Mouse (Mus musculus) embryonic facial prominence, embryonic 14.5 days (tissue): Measurements from ENCODE around the gene Zfp964. TPM values are rescaled to one million over a fixed set of nuclear protein-coding genes. Genes with fewer than 3 reads are reported as not detected.
A peak's percentile ranks its signal among the peaks of the same experiment; 100 is the strongest.
"Not testable (repeated sequence)": the region's sequence is repeated elsewhere in the genome, so short reads cannot be mapped to it uniquely, and the experiment has no call there.

Experiments used
- ATAC-seq: fragments of 200-750 bp; cut with Nextera tagmentation; 2 replicates; pipeline ENCODE4 v1.8.0; 2017; ENCODE audit warnings: low read depth, moderate number of reproducible peaks, moderate TSS enrichment
- DNase-seq: peaks from one replicate; pipeline ENCODE4 v3.0.0-alpha.2; 2015; ENCODE audit warnings: low spot score
- H3K27ac ChIP-seq: fragments of 300-500 bp; sonication (generic); replicated peaks from 2 replicates; pipeline ENCODE4 v1.5.1; 2014; ENCODE audit warnings: low read depth, mild to moderate bottlenecking, low read length, moderate library complexity
- H3K27me3 ChIP-seq: fragments of 300-500 bp; sonication (generic); replicated peaks from 2 replicates; pipeline ENCODE4 v1.6.1; 2014; ENCODE audit warnings: low read length; ENCODE audit not compliant: control insufficient read depth, insufficient read depth
- H3K36me3 ChIP-seq: fragments of 300-500 bp; sonication (generic); 2 replicates; pipeline ENCODE4 v1.6.1; 2014; ENCODE audit warnings: low read length, mixed read lengths; ENCODE audit not compliant: control insufficient read depth, insufficient read depth
- H3K4me1 ChIP-seq: fragments of 300-500 bp; sonication (generic); 2 replicates; pipeline ENCODE4 v1.6.1; 2014; ENCODE audit warnings: antibody characterized with exemption, low read length; ENCODE audit not compliant: control insufficient read depth, insufficient read depth
- H3K4me2 ChIP-seq: fragments of 300-500 bp; sonication (generic); 2 replicates; pipeline ENCODE4 v1.6.1; 2014; ENCODE audit warnings: low read depth, mild to moderate bottlenecking, low read length, moderate library complexity, mixed read lengths
- H3K4me3 ChIP-seq: fragments of 300-500 bp; sonication (generic); 2 replicates; pipeline ENCODE4 v1.5.1; 2014; ENCODE audit warnings: low read depth, mild to moderate bottlenecking, low read length
- H3K9ac ChIP-seq: fragments of 300-500 bp; sonication (generic); 2 replicates; pipeline ENCODE4 v1.6.1; 2014; ENCODE audit warnings: low read depth, mild to moderate bottlenecking, low read length, moderate library complexity, mixed read lengths
- H3K9me3 ChIP-seq: fragments of 300-500 bp; sonication (generic); 2 replicates; pipeline ENCODE4 v1.6.1; 2016; ENCODE audit warnings: low read length; ENCODE audit not compliant: control insufficient read depth
- WGBS: fragments of 180-500 bp; shearing (Covaris S2); extraction: QIAGEN DNeasy Blood & Tissue Kit; methylation state at CpG from one replicate; pipeline ENCODE4 v1.1.7; 2014; 5-methylcytosine and 5-hydroxymethylcytosine counted together
- polyA plus RNA-seq: library from polyadenylated mRNA; unstranded; fragments of >200 nt; fragmentation: Nextera tagmentation; extraction: Ambion mirVana; gene quantifications from 2 replicates; pipeline ENCODE4 v1.2.1, GENCODE M21; 2014

The Zfp964 gene
- polyA plus RNA-seq, 1 experiment from 2014 or later = 1.5 TPM

DNA sequence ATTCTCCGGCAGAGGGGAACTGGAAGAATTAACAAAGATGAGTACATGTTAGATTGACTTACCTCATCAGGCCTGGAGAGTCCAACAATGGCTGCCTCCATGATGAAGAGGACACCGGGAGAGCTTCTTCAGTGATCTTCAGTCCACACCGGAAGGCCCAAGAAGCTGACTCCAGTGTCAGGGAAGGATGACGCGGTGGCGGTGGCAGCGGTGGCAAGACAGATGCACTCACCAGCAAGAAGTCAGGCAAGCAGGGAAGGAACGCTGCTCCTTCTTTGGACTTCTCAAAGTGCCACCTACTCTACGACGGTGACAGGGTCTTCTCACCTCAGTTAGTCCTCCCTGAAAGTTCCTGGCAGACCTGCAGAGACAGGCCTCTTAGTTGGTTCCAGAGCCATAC, 56.3 kb downstream of the Zfp964 start, which contains the start of gene Zfp869:
Gene Zfp869 (minus strand): TSS at position 101 of the 400 bp plus-strand sequence.
- not testable (repeated sequence) for H3K4me1 ChIP-seq, H3K27me3 ChIP-seq, H3K4me3 ChIP-seq, H3K4me2 ChIP-seq, H3K27ac ChIP-seq, DNase-seq, H3K9ac ChIP-seq, ATAC-seq
- 98% methylated on average over 10 of the region's 10 CpGs for WGBS
- peaks cover 66% of the 10 kb centered on the region for H3K36me3 ChIP-seq
- H3K9me3 ChIP-seq = peaks cover 18% of the 10 kb centered on the region; the same call in 1 of the 2 replicates

DNA sequence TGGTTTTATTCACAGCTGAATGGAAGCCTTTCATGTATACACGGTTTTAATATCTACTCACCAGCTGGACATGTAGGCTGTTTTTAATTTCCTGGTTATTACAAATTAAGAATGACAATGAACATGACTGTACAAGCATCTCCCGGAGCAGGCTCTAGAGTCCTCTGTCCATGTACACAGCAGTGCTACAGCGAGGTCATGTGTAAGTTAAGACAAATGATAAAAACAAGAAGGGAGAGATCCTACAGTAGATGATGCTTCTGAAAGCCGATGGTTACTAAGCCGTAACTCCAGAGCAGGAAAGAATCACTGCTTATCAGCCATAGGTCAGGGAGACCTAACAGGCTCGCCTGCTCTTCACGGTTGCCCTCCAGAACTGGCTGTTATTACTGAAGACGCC, 59.2 kb downstream of the Zfp964 start:
- peaks cover 6% of the 10 kb centered on the region for H3K4me1 ChIP-seq
- no peak overlapping the region for H3K4me2 ChIP-seq
- 88% methylated on average over 8 of the region's 8 CpGs for WGBS
- H3K27me3 ChIP-seq = no peaks in the 10 kb centered on the region
- H3K36me3 ChIP-seq = peaks cover 37% of the 10 kb centered on the region
- H3K4me3 ChIP-seq = no peak overlapping the region
- no peaks in the 10 kb centered on the region for H3K9me3 ChIP-seq
- no peak for ATAC-seq
- no peak overlapping the region for H3K9ac ChIP-seq
- H3K27ac ChIP-seq = no peak overlapping the region
- no peak for DNase-seq

DNA sequence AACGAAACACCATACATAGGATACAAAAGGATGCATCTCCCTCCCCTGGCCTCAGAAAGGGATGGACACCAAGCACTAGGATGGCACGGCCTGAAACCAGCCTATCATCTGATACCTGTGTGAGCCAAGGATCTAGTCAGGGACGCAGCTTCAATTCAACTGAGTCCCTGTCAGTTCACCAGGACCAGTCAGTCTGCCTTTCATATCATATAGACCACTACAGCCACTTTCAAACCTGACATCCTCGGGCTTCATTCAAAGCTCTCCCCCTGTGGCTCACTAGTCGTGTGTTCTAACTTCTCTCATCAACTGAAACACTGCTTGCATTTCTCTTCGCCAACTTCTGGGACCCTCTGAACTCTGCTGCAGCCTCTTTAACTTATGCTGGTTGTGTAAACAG, 61.1 kb downstream of the Zfp964 start:
- peak overlapping the region; percentile 52 for H3K9ac ChIP-seq

More for the DNA sequence above, 61.1 kb downstream of the Zfp964 start:
- ATAC-seq = no peak
- 82% methylated on average over 6 of the region's 6 CpGs for WGBS
- Histone ChIP-seq H3K9me3 (no peaks in the 10 kb centered on the region), H3K36me3 (peaks cover 18% of the 10 kb centered on the region), H3K27me3 (no peaks in the 10 kb centered on the region), H3K4me3 (peak overlapping the region; percentile 80), H3K4me2 (peak overlapping the region; percentile 56), H3K27ac (no peak overlapping the region; the same call in 1 of the 2 replicates), H3K4me1 (peaks cover 6% of the 10 kb centered on the region)
- no peak for DNase-seq

Other genes with a start within 250 kb of the Zfp964 start
- not detected in 2 replicates for gene Gm9495, start 200.9 kb upstream of the Zfp964 start, polyA plus RNA-seq
- not detected in 2 replicates for gene Gm7697, start 131.5 kb upstream of the Zfp964 start, polyA plus RNA-seq
- gene Zfp868, start 28.9 kb upstream of the Zfp964 start, polyA plus RNA-seq = 17.3 and 19.8 TPM in 2 replicates
- gene Zfp869, start 56.2 kb downstream of the Zfp964 start, polyA plus RNA-seq = 24.7 and 30.1 TPM in 2 replicates
- gene Zfp963, start 95.5 kb downstream of the Zfp964 start, polyA plus RNA-seq = 6.4 and 8.3 TPM in 2 replicates
- 0.22 and 0.43 TPM in 2 replicates for gene Gm20422, start 120.4 kb downstream of the Zfp964 start, polyA plus RNA-seq
- 41.8 and 42.9 TPM in 2 replicates for gene Atp13a1, start 136.7 kb downstream of the Zfp964 start, polyA plus RNA-seq
- 26.0 and 29.9 TPM in 2 replicates for gene Zfp866, start 136.7 kb downstream of the Zfp964 start, polyA plus RNA-seq
- 7.0 and 8.6 TPM in 2 replicates for gene Gmip, start 154.2 kb downstream of the Zfp964 start, polyA plus RNA-seq
- gene Lpar2, start 167.9 kb downstream of the Zfp964 start, polyA plus RNA-seq = 0.86 and 0.92 TPM in 2 replicates
- gene Pbx4, start 178.0 kb downstream of the Zfp964 start, polyA plus RNA-seq = 8.4 and 9.0 TPM in 2 replicates
- 1.1 and 1.3 TPM in 2 replicates for gene Cilp2, start 233.2 kb downstream of the Zfp964 start, polyA plus RNA-seq
- gene Tssk6, start 247.7 kb downstream of the Zfp964 start, polyA plus RNA-seq = 2.5 and 3.1 TPM in 2 replicates
- 185 and 201 TPM in 2 replicates for gene Ndufa13, start 248.1 kb downstream of the Zfp964 start, polyA plus RNA-seq
- gene Yjefn3, start 248.2 kb downstream of the Zfp964 start, polyA plus RNA-seq = 3.6 and 3.8 TPM in 2 replicates